Mouse (Mus musculus): ENCODE results near the gene Myo19.

- TF ChIP-seq CTCF (IDR thresholded peaks at IDR 0.05; ENCODE audit: low read depth) (no peak), EP300 (IDR thresholded peaks at IDR 0.05; ENCODE audit: low read depth) (no peak)
Measured at GRCm38 (mm10) chr11:84940140-84940539, 60.2 kb downstream of the Myo19 start.
